Mouse (Mus musculus) hindbrain, embryonic 16.5 days (tissue): ENCODE data around the gene Atxn1. TPM values are rescaled to one million over a fixed set of nuclear protein-coding genes. Genes with fewer than 3 reads are reported as not detected.

ENCODE experiments used
- ATAC-seq: fragments of 200-750 bp; cut with Nextera tagmentation; 2 replicates; pipeline ENCODE4 v1.8.0; 2017; ENCODE audit warnings: moderate TSS enrichment, moderate library complexity
- H3K27ac ChIP-seq: fragments of 300-500 bp; sonication (generic); 2 replicates; pipeline ENCODE4 v1.5.1; 2014; ENCODE audit warnings: low read depth, mild to moderate bottlenecking, control low read depth, low read length, moderate library complexity
- H3K27me3 ChIP-seq: fragments of 300-500 bp; sonication (generic); replicated peaks from 2 replicates; pipeline ENCODE4 v1.6.1; 2014; ENCODE audit warnings: low read length; ENCODE audit not compliant: control insufficient read depth, insufficient read depth
- H3K36me3 ChIP-seq: fragments of 300-500 bp; sonication (generic); 2 replicates; pipeline ENCODE4 v1.6.1; 2014; ENCODE audit warnings: mild to moderate bottlenecking, low read length, moderate library complexity, mixed read lengths; ENCODE audit not compliant: control insufficient read depth, insufficient read depth
- H3K4me1 ChIP-seq: fragments of 300-500 bp; sonication (generic); 2 replicates; pipeline ENCODE4 v1.6.1; 2014; ENCODE audit warnings: low read depth, low read length; ENCODE audit not compliant: control insufficient read depth, insufficient read depth
- H3K4me2 ChIP-seq: fragments of 300-500 bp; sonication (generic); 2 replicates; pipeline ENCODE4 v1.6.1; 2014; ENCODE audit warnings: mild to moderate bottlenecking, low read length, control low read depth, moderate library complexity
- H3K4me3 ChIP-seq: fragments of 300-500 bp; sonication (generic); 2 replicates; pipeline ENCODE4 v1.5.1; 2014; ENCODE audit warnings: mild to moderate bottlenecking, low read length, control low read depth, moderate library complexity
- H3K9ac ChIP-seq: fragments of 300-500 bp; sonication (generic); 2 replicates; pipeline ENCODE4 v1.6.1; 2014; ENCODE audit warnings: low read depth, mild to moderate bottlenecking, control low read depth, low read length, moderate library complexity
- H3K9me3 ChIP-seq: fragments of 300-500 bp; sonication (generic); 2 replicates; pipeline ENCODE4 v1.6.1; 2014; ENCODE audit warnings: mild to moderate bottlenecking, low read length, moderate library complexity; ENCODE audit not compliant: control insufficient read depth
- WGBS: fragments of 180-500 bp; shearing (Covaris S2); extraction: QIAGEN DNeasy Blood & Tissue Kit; methylation state at CpG from one replicate; pipeline ENCODE4 v1.1.7; 2014; 5-methylcytosine and 5-hydroxymethylcytosine counted together
- polyA plus RNA-seq: library from polyadenylated mRNA; unstranded; fragments of >200 nt; fragmentation: Nextera tagmentation; extraction: Ambion mirVana; gene quantifications from 2 replicates; pipeline ENCODE4 v1.2.1, GENCODE M21; 2015

Gene Atxn1
- polyA plus RNA-seq, 1 experiment from 2014 or later = 8.3 TPM

- ATAC-seq = no peak
- no peak overlapping the region for H3K4me2 ChIP-seq
- H3K36me3 ChIP-seq = no peaks in the 10 kb centered on the region
- no peak overlapping the region for H3K9ac ChIP-seq
- H3K27me3 ChIP-seq = no peaks in the 10 kb centered on the region
- H3K4me1 ChIP-seq = no peaks in the 10 kb centered on the region
- whole genome bisulfite sequencing = 83% methylated on average over 3 of the region's 3 CpGs
- H3K9me3 ChIP-seq = no peaks in the 10 kb centered on the region
- H3K4me3 ChIP-seq = no peak overlapping the region
- H3K27ac ChIP-seq = no peak overlapping the region
Observed at GRCm38 (mm10) chr13:45636435-45636834, 328.4 kb downstream of the Atxn1 start.

GRCm38 (mm10) chr13:45633918-45634317 lies 330.9 kb downstream of the Atxn1 start:
- Histone ChIP-seq H3K9me3 (no peaks in the 10 kb centered on the region), H3K9ac (no peak overlapping the region), H3K36me3 (no peaks in the 10 kb centered on the region), H3K4me2 (no peak overlapping the region), H3K27ac (no peak overlapping the region), H3K4me1 (no peaks in the 10 kb centered on the region), H3K27me3 (no peaks in the 10 kb centered on the region), H3K4me3 (no peak overlapping the region)
- no peak for ATAC-seq

- H3K9me3 ChIP-seq = no peaks in the 10 kb centered on the region
- no peak for ATAC-seq
- H3K4me3 ChIP-seq = no peak overlapping the region
- no peak overlapping the region for H3K9ac ChIP-seq
- no peak overlapping the region for H3K4me2 ChIP-seq
- H3K27ac ChIP-seq = no peak overlapping the region
- 85% methylated on average over 3 of the region's 3 CpGs for WGBS
- no peaks in the 10 kb centered on the region for H3K36me3 ChIP-seq
- H3K4me1 ChIP-seq = no peaks in the 10 kb centered on the region
- H3K27me3 ChIP-seq = no peaks in the 10 kb centered on the region
Observed at GRCm38 (mm10) chr13:45632133-45632532, 332.7 kb downstream of the Atxn1 start.

- WGBS = 66% methylated on average over 12 of the region's 12 CpGs
- ATAC-seq = no peak
- H3K9me3 ChIP-seq = no peaks in the 10 kb centered on the region
- H3K27ac ChIP-seq = no peak overlapping the region
- H3K4me1 ChIP-seq = no peaks in the 10 kb centered on the region
- H3K36me3 ChIP-seq = no peaks in the 10 kb centered on the region
- H3K27me3 ChIP-seq = no peaks in the 10 kb centered on the region
- H3K4me3 ChIP-seq = no peak overlapping the region
- H3K9ac ChIP-seq = no peak overlapping the region
- H3K4me2 ChIP-seq = no peak overlapping the region
Observed at GRCm38 (mm10) chr13:45630518-45631290, 334.1 kb downstream of the Atxn1 start.

GRCm38 (mm10) chr13:45629750-45630149 lies 335.1 kb downstream of the Atxn1 start:
- no peaks in the 10 kb centered on the region for H3K27me3 ChIP-seq
- 70% methylated on average over 1 of the region's 1 CpGs for WGBS
- no peak for ATAC-seq

GRCm38 (mm10) chr13:45628341-45628740 lies 336.5 kb downstream of the Atxn1 start:
- no peaks in the 10 kb centered on the region for H3K4me1 ChIP-seq
- H3K27ac ChIP-seq = no peak overlapping the region
- 60% methylated on average over 8 of the region's 8 CpGs for WGBS
- no peak overlapping the region for H3K4me2 ChIP-seq
- H3K9me3 ChIP-seq = no peaks in the 10 kb centered on the region
- H3K4me3 ChIP-seq = no peak overlapping the region
- no peak overlapping the region for H3K9ac ChIP-seq
- no peaks in the 10 kb centered on the region for H3K27me3 ChIP-seq
- no peak for ATAC-seq
- no peaks in the 10 kb centered on the region for H3K36me3 ChIP-seq

More at GRCm38 (mm10) chr13:45629750-45630149, 335.1 kb downstream of the Atxn1 start:
- no peak overlapping the region for H3K27ac ChIP-seq
- H3K4me2 ChIP-seq = no peak overlapping the region
- no peaks in the 10 kb centered on the region for H3K9me3 ChIP-seq
- H3K4me3 ChIP-seq = no peak overlapping the region
- H3K36me3 ChIP-seq = no peaks in the 10 kb centered on the region
- H3K4me1 ChIP-seq = no peaks in the 10 kb centered on the region
- H3K9ac ChIP-seq = no peak overlapping the region

- H3K4me2 ChIP-seq = no peak overlapping the region
- ATAC-seq = no peak
- WGBS = 85% methylated on average over 8 of the region's 8 CpGs
- H3K9me3 ChIP-seq = no peaks in the 10 kb centered on the region
- no peaks in the 10 kb centered on the region for H3K27me3 ChIP-seq
- H3K9ac ChIP-seq = no peak overlapping the region
- no peak overlapping the region for H3K4me3 ChIP-seq
- no peak overlapping the region for H3K27ac ChIP-seq
- H3K4me1 ChIP-seq = no peaks in the 10 kb centered on the region
- no peaks in the 10 kb centered on the region for H3K36me3 ChIP-seq
Observed at GRCm38 (mm10) chr13:45627206-45627751, 337.5 kb downstream of the Atxn1 start.

GRCm38 (mm10) chr13:45625740-45626139 lies 339.1 kb downstream of the Atxn1 start:
- 98% methylated on average over 5 of the region's 5 CpGs for WGBS

GRCm38 (mm10) chr13:45623846-45624245 lies 341.0 kb downstream of the Atxn1 start:
- no peaks in the 10 kb centered on the region for H3K36me3 ChIP-seq
- no peak overlapping the region for H3K4me2 ChIP-seq
- H3K9me3 ChIP-seq = no peaks in the 10 kb centered on the region
- H3K27ac ChIP-seq = no peak overlapping the region
- no peaks in the 10 kb centered on the region for H3K27me3 ChIP-seq
- no peaks in the 10 kb centered on the region for H3K4me1 ChIP-seq
- 84% methylated on average over 1 of the region's 1 CpGs for WGBS
- no peak overlapping the region for H3K9ac ChIP-seq
- no peak overlapping the region for H3K4me3 ChIP-seq
- no peak for ATAC-seq

More at GRCm38 (mm10) chr13:45625740-45626139, 339.1 kb downstream of the Atxn1 start:
- Histone ChIP-seq H3K36me3 (no peaks in the 10 kb centered on the region), H3K4me3 (no peak overlapping the region), H3K4me2 (no peak overlapping the region), H3K27ac (no peak overlapping the region), H3K4me1 (no peaks in the 10 kb centered on the region), H3K9ac (no peak overlapping the region), H3K27me3 (no peaks in the 10 kb centered on the region), H3K9me3 (no peaks in the 10 kb centered on the region)
- ATAC-seq = no peak
